Mouse (Mus musculus) activated CD4-positive, CD25-positive, alpha-beta regulatory T cell, adult 4 months (primary cell): ENCODE data around the gene Necab2. TPM values are rescaled to one million over a fixed set of nuclear protein-coding genes. Genes with fewer than 3 reads are reported as not detected.

Source experiments
- ATAC-seq: one replicate; pipeline ENCODE4 v1.8.0; 2017
- polyA plus RNA-seq, 2 experiments: library from polyadenylated mRNA; unstranded; fragments of 100-300 nt; shearing (Covaris generic); gene quantifications; one replicate each; pipeline ENCODE4 v1.2.1; 2017

Gene Necab2
- polyA plus RNA-seq, 2 experiments from 2014 or later = not detected

DNA sequence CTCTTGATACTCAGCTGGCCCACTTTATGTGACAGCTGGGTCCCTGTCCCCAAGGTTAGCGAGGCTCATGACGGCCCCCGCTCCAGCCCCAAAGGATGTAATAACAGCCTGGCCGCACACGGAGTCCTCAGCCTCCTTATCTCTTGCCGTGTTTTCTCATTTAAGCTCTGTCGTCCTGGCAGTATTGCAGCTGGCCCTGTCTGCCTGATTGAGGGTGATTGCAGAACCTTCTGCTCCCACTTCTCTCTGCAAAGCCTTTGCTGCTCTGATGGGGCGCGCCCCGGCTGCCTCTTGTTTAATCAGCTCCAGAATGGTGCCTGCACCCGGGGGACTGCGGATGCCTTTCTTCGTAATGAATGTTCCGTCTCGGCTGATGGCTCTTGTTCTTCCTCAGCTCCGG, 13.2 kb downstream of the Necab2 start:
- no peak for ATAC-seq

DNA sequence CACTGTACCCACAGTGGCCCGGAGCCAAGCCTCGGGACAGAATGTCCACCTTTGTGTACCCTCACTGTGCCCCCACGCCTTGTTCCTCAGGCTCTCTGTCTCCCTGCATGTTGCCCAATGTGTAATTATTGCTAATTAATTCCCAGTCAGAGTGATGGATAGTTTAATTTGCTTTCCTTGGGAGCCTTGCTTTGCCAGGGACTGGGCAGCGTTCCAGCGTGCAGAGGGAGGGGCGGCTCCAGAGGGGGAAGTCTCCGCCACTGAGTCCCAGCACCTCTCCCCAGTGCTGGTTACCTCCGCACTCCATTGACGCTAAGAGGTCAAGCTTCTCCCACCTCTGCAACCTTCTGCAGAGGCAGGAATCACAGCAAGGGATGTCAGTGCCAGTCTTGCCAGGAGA, 14.8 kb downstream of the Necab2 start:
- no peak for ATAC-seq

DNA sequence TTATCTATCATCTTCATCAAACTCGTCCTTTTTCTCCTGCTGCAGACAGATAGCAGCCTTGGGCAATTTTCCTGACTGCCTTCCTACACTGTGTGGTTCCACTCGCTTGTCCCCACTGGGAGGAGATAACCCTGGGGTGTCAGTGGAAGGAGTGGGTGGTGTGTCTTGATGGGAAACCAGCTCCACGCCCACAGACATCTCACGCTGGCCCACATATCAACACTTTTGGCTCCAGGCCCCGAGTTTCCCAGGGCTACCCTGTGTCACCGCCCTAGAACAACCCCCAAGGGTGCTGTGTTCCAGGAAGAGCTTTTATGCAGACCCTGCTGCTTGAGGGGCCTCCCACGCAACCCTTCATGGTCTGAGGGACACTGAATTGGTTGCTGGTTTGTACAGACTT, 17.2 kb downstream of the Necab2 start:
- no peak for ATAC-seq

DNA sequence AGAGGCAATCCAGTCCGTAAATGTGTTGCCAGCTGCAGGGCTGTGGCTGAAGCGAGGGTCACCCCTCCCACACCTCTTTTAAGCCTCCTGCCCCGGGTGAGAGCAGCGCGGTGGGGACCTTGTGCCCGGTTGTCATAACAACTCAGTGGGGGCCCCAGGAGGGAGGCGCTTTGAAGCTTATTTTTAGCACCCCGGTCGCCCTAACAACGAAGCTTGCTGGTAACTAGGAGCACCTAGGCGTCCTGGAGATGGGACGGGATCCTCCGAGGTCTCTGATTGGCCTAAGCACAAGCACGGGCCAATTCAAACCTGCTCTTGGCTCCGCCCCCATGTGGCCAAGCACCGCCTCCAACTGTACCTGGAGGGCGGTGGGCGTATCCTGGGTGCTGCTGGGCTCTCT, 19.6 kb downstream of the Necab2 start:
- no peak for ATAC-seq

DNA sequence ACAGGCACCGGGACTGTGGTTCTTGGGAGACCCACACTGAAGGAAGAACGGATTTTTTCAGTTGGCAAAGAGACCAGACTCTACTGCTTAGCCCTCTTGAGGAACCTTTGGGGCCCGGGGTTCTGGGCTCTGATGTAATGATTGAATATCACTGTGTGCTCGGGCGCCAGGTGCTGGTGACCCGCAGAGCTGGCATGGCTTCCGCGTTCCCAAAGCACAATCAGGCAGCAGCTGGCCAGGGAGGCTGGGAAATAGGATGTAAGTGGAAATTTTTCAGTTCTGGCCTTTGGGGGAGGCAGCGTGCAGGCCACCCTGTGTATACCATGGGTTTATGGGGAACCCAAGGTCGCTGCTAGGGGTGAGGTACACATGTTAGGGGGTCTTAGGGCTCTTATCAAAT, 20.3 kb downstream of the Necab2 start:
- no peak for ATAC-seq

DNA sequence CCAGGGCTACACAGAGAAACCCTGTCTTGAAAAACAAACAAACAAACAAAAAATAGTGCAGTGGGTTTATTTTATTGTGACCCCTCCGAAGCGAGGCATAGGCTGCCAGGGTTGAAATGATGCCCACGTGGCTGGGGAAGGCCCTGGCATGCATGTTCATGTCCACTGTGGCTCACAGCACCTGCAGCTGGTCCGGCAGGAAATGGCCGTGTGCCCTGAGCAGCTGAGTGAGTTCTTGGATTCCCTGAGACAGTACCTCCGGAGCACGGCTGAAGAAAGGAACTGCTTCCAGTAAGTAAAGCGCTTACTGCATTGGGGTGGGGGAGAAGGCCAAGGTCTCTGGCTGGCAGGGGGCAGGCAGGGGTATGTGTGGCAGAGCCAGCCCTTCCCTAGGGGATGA, 21.6 kb downstream of the Necab2 start:
- ATAC-seq = no peak

DNA sequence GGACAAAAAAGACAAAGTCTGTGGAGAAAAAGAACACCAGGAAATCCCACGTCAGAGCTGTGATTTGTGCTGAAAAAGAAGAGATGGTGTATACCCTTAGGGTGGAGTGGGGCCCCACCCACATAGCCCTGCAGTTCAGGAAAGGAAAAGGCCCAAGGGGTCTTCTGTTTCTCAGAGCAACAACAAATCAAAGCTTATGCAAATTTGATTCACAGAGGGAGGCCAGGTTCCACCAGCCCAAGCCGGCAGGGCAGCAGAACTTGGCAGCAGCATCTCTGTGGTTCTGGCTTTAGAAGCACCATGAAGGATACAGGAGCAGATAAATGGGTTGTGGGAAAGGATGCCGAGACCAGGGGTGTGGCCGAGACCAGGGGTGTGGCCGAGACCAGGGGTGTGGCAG, 32.2 kb downstream of the Necab2 start:
- no peak for ATAC-seq

DNA sequence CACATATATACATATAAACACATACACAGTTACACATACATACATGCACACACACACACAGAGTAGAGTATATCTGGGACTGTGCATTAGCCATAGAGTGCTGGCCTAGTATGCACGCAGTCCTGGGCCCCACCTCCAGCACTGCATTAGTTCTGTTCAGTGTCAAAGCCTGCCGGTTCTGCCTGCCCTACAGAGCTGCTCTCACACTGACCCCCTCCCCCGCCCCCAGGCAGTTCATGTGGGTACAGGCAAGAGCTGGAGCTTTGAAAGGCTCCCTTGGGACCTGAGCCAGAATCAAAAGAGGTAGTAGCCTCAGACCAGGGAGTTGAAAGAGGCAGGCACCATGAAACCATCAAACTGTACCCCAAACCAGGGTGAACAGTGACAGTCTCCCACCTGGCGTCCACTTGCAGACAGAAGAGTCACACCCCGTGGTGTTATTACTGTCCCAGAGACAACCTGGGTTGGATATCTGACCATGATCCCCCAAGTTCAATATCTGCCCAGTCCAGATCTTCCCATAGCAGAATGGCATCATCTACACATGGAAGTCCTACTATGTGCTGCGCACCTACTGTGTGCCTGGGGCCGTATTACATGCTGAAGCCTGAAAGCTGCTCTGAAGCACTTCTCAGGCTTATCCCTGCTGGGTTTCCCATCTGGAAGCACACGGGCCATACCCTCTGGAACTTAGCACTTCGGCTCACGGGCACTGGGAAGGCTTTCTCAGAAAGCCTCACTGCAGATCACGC, 37.8 kb downstream of the Necab2 start:
- ATAC-seq = no peak

DNA sequence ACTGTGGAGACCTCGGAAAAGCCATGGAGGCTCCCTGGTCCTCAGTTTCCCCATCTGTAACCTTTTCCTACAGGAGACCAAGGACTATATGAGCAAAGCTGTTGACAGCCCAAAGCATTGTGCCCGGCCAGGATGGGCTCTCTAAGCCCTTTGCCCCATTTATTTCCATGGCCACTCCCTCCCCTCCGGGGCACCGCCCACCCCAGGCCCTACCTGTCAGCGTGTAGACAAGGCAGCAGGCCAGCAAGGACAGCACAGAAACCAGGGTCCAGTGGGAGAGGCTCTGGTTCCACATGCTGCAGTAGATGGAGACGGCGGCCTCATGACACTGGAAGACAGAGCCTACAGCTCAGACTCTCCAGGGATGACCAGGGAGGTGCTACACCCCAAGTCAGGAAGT, 40.6 kb downstream of the Necab2 start:
- no peak for ATAC-seq

DNA sequence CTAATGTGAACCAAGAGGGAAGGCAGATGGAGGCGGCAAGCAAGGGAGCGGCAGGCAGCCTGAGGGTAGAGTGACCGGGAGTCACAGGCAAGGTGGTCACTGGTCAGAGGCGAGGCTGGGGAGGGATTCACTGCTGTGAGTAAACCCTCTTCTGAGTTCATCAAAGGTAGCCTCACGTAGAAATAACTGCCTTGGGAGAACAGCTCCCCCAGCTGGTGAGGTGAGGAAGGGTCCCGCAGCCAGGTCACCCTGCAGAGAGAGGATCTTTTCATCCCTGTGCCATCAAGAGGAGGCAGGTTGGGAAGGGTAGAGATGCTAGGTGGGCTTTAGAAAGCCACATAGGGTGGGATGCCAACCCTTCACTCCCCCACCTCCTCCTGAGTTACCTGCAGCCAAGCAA, 50.3 kb downstream of the Necab2 start:
- ATAC-seq = no peak

DNA sequence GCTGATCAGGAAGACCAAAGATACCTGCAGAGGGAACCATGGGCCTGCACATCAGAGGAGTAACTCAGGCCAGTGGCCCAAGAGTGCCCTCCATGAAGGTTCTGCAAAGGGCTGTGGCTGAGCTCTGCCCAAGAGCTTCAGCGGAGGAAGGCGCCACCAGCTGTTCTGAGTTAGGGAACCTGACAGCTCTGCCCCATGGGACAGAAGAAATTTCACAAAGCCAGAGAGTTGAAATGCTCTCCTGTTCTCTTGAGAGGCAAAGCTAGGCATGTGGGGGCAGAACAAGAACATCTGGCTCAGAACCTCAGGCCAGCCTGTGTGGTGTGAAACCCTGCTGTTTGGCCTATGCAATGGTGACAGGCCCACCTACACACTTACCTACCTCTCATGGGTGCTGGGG, 53.3 kb downstream of the Necab2 start:
- no peak for ATAC-seq

DNA sequence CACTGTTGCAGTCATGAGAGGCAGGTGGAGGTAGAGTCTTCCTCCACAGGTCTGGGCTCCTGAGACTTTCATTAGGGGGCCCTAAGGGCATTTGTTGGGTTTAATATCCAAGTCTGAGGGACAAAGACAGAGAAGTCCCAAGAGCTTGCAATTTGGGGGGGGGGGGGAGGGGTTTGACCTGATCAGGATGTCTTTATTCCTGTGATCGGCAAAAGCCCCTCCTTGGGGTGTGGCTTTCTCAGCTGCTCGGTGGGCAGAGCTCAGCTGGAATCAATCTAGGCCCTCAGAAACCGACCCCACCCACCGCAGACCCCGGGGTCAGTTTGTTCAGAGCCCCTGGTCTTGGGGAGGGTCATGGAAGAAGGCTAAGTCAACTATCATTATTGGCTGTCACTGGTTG, 55.1 kb downstream of the Necab2 start, which contains the start of gene Slc38a8:
Gene Slc38a8, minus strand, starts transcription at position 101 of the 400 bp plus-strand sequence.
- ATAC-seq = no peak

DNA sequence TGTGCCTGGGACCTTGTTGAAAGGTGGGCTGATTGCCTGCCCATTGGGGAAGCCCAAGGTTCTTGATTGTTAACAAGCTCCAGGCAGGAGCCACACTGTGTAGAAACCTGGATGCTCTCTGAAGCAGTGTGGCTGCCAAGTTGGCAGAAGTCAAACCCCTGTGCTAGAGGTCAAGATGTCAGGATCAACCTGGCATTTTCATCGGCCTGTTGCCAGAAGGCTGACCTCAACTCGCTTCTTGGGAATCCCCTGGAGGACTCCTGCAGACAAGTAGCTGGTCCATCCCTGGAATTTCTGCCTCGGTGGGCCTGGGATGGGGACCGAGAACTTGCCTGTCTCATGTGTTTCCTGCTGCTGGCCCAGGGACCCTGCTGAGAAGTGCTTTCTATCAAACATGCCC, 55.6 kb downstream of the Necab2 start:
- ATAC-seq = no peak

DNA sequence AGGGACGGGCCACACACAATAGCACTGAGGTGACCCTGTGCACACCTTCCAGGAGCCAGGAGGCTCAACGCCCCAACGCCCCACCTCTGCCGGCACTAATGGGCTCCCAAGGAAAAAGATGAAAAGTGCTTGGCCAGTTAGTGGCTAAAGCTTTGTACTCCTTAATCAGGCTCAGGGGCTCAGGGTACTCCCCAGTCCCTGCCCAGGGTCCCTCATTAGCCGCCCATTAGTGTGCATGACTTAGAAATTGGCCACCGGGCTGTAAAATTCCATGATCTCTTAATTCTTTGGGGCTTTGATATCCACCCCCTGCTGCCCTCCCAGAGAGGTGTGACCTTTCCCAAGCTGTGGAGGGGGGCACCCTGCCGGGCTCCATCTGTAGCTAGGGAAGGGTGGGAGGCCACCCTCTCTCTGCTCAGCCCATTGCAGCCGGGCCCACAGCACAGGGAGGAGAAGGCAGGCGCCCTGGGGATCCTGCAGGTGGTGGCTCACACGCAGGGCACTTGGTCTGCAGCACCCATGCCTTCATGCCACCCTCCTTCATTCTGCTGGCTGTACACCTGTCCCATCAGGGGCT, 56.8 kb downstream of the Necab2 start:
- ATAC-seq = no peak

DNA sequence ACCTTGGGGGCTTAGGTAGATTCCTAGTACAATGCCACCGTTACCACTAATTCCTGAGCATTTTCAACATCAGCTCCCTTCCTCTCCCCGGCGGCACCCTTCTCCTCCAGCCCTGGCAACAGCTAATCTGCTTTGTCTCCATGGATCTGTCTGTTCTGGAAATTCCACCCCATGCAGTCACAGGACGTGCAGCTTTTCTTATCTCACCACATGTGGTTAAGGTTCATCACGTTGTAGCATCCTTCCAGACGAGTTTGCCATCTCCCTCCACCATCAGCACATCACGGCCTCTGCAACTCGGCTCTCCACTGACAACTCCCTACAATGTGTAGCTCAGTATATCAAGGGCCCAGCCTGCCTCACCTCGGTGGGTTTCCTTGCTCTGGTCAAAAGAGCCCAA, 59.0 kb downstream of the Necab2 start:
- no peak for ATAC-seq

DNA sequence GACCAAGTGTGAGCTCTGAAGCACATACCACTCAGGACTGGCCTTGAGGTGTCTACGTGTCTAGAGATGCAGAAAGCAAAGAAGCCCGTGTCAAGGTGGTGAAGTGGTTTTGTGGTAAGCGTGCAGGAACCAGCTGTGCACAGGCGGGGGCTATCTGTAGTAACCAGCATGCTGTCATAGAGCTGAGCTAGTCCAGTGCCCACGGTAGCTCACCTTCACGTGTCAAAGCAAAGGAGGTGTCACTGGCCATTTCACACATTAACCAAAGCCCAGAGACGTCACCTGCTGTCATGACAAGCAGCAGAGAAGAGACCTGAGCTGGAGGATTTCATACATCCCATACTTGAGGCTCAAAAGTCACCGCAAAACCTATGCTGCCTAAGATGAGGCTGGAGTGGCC, 59.6 kb downstream of the Necab2 start:
- ATAC-seq = no peak

DNA sequence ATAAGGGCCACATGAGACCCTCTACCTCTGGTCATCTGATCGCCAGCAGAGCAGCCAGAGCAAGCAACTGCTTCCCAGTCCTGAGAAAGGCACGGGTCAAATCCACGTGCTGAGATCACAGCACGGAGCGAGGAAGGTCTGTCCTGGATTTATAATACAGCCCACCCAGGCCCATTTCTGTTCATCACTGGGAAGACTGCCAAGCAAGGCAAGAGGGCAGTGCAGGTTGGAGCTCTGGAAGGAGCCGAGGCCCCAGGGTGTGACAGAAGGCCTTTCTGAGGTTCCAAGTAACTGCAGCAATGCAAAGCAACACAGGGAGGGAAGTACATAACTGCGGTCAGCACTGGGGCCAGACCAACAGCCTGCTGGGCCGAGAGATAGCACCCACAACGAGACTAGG, 64.0 kb downstream of the Necab2 start:
- no peak for ATAC-seq

DNA sequence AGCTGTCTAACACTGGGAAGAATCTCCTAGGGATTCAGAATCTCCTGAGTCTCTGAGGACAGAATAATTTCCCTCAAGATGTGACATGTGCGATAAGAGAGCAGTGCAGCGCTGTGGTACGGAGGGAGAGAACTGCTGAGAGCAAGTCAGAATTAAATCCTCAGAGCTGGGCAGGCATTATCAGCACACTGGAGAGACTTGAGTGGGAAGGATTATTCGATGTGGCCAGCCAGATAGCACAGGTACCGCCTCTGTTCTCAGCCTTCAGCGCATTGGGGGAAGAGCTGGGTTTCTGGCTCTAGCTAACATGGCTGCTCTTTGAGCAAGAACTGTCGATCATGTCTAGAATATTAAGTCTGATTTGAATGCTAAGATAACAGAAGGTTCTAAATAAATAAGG, 65.2 kb downstream of the Necab2 start:
- ATAC-seq = no peak

DNA sequence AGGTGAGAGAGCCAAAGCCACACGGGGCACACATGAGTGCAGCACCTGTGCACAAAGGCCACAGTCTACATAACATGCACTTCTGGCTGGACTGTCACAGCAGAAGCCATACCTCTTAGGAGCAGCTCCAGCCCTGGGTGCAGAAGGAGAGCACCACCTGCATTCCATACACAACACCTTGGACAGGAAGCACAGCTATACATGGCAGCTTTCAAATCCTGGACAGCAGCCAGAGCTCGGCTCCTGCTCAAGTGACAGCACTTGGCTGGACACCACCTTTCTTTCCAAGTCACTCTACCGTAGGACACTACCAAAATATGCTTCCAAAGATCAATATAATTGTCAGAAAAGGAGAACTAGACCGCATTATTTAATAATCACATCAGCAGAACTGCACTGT, 66.9 kb downstream of the Necab2 start:
- no peak for ATAC-seq

DNA sequence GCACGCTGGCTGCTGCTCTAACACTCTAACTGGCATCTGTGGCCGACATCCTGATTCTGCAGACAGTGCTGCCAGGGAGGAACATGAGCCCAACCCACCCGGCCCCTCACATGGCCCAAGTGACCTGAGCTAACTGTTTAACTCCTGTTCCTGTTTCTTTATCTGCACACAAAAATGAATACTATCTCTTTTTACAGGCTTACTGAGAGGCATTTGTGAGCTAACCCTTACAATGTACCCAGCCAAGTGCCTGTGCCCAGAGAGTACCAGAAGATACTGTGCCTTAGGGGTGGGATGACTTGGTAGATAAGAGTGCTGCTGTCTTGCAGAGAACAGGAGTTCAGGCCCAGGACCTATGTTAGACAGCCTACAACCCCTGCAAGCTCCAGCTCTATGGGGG, 68.4 kb downstream of the Necab2 start:
- no peak for ATAC-seq

DNA sequence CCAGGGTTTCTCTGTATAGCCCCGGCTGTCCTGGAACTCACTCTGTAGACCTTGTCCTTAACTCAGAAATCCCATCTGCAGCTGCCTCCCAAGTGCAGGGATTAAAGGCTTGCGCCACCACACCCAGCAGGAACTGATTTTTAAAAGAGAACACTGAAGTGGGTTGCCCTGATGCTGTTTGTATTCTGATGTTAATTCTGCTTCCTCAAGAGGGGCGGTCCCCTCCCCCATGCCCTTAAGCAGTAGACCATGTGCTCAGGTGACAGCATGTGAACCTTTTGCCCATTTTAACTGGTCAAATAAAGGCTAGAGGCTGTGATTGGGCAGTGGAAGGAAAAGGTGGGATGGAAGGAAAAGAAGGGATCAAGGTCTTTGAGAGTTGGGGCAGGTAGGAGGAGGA, 69.2 kb downstream of the Necab2 start:
- no peak for ATAC-seq

DNA sequence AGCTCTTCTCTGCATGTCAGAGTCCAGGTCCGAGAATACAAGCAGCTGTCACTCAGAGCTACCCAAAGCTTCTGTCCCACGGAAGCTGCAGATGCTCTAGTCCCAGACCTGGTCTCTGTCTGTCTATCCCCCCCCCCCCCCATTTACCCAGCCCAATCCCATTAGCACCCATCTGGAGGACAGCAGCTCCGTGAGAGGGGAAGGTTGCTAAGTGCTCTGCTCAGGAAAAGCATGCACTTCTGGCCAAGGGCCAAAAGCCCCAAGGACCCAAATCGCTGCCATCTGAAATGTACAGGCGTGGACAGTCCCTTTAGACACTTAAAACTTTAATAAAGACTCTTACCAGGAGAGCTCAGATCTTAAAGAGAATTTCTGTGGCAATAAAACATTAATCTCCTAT, 70.2 kb downstream of the Necab2 start:
- ATAC-seq = no peak

DNA sequence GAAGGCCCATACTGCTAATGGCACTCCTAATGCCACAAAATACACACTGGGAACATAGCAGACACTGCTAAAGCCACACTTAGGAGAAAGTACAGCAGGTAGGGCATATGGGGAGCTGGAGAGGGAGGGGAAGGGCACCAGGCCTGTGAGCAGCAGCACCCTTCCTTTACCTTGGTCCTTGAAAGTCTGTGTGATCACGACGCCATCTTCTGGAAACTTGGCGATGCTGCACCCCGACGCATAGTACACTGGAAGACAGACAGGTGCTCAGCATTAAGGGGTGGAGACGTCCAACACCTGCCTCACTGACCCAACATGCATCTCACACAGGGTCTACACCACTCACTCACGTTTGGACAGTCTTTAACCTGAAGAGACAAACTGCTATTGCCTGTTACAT, 73.6 kb downstream of the Necab2 start:
- no peak for ATAC-seq
